Mouse (Mus musculus) midbrain, embryonic 15.5 days (tissue): ENCODE data around the gene Eps15l1. TPM values are rescaled to one million over a fixed set of nuclear protein-coding genes. Genes with fewer than 3 reads are reported as not detected.

Experiments
- ATAC-seq: fragments of 200-750 bp; cut with Nextera tagmentation; replicated peaks from 2 replicates; pipeline ENCODE4 v1.8.0; 2017; ENCODE audit warnings: moderate TSS enrichment
- H3K27ac ChIP-seq: fragments of 300-500 bp; sonication (generic); 2 replicates; pipeline ENCODE4 v1.5.1; 2015; ENCODE audit warnings: mild to moderate bottlenecking, inconsistent platforms
- H3K27me3 ChIP-seq: fragments of 300-500 bp; sonication (generic); replicated peaks from 2 replicates; pipeline ENCODE4 v1.6.1; 2015; ENCODE audit warnings: inconsistent platforms
- H3K36me3 ChIP-seq: fragments of 300-500 bp; sonication (generic); replicated peaks from 2 replicates; pipeline ENCODE4 v1.6.1; 2015; ENCODE audit warnings: inconsistent platforms
- H3K4me1 ChIP-seq: fragments of 300-500 bp; sonication (generic); 2 replicates; pipeline ENCODE4 v1.6.1; 2015; ENCODE audit warnings: inconsistent platforms
- H3K4me2 ChIP-seq: fragments of 300-500 bp; sonication (generic); 2 replicates; pipeline ENCODE4 v1.6.1; 2015; ENCODE audit warnings: inconsistent platforms, mild to moderate bottlenecking, moderate library complexity
- H3K4me3 ChIP-seq: fragments of 300-500 bp; sonication (generic); 2 replicates; pipeline ENCODE4 v1.5.1; 2015; ENCODE audit warnings: mild to moderate bottlenecking, inconsistent platforms
- H3K9ac ChIP-seq: fragments of 300-500 bp; sonication (generic); 2 replicates; pipeline ENCODE4 v1.6.1; 2015; ENCODE audit warnings: mild to moderate bottlenecking, inconsistent platforms
- H3K9me3 ChIP-seq: fragments of 300-500 bp; sonication (generic); 2 replicates; pipeline ENCODE4 v1.6.1; 2016; ENCODE audit warnings: inconsistent platforms
- WGBS: fragments of 180-500 bp; shearing (Covaris S2); methylation state at CpG from one replicate; pipeline ENCODE4 v1.1.7; 2015; ENCODE audit warnings: mixed read lengths; 5-methylcytosine and 5-hydroxymethylcytosine counted together
- polyA plus RNA-seq: library from polyadenylated mRNA; unstranded; fragments of >200 nt; fragmentation: Nextera tagmentation; extraction: Ambion mirVana; gene quantifications from 2 replicates; pipeline ENCODE4 v1.2.1, GENCODE M21; 2015

Eps15l1 gene
- polyA plus RNA-seq, 1 experiment from 2014 or later = 63.7 TPM

GRCm38 (mm10) chr8:72306913-72307312 lies 114.3 kb downstream of the Eps15l1 start:
- Histone ChIP-seq H3K27me3 (no peaks in the 10 kb centered on the region), H3K27ac (no peak overlapping the region), H3K9me3 (no peaks in the 10 kb centered on the region), H3K4me1 (no peaks in the 10 kb centered on the region), H3K9ac (no peak overlapping the region), H3K4me2 (no peak overlapping the region), H3K36me3 (no peaks in the 10 kb centered on the region), H3K4me3 (no peak overlapping the region)
- WGBS = 90% methylated on average over 5 of the region's 5 CpGs
- no peak for ATAC-seq

- Histone ChIP-seq H3K9ac (no peak within 1 kb of the TSS), H3K27me3 (no peaks in the 10 kb centered on the region), H3K27ac (no peak within 1 kb of the TSS), H3K9me3 (no peaks in the 10 kb centered on the region), H3K36me3 (no peaks in the 10 kb centered on the region), H3K4me3 (no peak within 1 kb of the TSS), H3K4me1 (no peaks in the 10 kb centered on the region), H3K4me2 (no peak within 1 kb of the TSS)
- no peak for ATAC-seq
- 77% methylated on average over 16 of the region's 16 CpGs for WGBS
Observed at GRCm38 (mm10) chr8:72305210-72305905, 115.9 kb downstream of the Eps15l1 start, which contains the start of gene Gm10282. Gene Gm10282, minus strand, starts transcription at chr8:72305260.

DNA sequence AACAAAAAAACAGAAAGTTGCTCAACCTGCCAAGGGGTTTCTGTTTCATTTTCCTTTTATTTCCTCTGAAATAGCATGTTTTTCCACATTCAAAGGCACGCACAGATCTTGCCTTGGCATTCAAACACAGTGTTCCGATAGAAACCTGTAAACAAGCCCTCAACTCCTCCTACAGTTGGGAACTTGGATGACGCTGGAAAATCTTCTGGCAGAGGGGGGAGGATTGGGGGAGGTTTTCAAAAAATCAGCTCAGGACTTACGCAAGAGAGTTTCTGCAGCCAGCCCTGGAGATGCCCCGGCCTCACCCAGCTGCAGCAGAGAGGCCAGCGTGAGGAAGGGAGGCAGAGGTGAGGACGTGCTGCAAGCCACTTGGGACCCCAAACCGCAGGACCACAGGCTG lies 117.6 kb downstream of the Eps15l1 start:
- Histone ChIP-seq H3K4me3 (no peak overlapping the region), H3K27ac (no peak overlapping the region), H3K27me3 (no peaks in the 10 kb centered on the region), H3K4me1 (no peaks in the 10 kb centered on the region), H3K9me3 (no peaks in the 10 kb centered on the region), H3K36me3 (no peaks in the 10 kb centered on the region), H3K9ac (no peak overlapping the region), H3K4me2 (no peak overlapping the region)
- ATAC-seq = no peak
- WGBS = 67% methylated on average over 8 of the region's 8 CpGs

DNA sequence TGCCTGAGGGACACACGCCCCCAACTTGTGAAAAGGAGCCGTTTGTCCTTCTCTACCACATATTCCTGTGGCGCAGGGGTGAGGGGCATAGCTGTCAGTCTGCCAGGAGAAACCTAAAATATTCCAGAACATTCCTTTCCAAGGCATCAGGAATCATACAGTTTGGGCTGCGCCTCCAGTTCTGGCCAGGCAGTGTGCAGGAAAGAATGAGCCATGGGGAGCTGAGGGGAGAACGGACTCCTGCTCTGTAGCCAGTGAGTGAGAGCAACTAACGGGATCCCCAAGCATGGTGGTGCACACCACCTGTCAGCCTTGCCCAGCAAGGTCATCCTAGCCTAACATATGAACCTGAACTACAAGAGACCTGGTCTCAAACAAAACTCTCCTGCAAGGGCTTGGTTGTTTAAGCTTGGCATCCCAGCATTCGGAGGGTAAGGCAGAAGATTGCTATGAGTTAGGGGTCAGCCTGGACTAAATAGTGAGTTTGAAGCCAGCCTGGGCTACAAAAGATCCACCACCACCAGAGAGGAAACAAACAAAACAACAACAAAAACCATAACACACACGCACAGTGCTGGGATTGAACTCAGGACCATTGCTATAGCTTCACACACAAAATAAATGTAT lies 118.2 kb downstream of the Eps15l1 start:
- Histone ChIP-seq H3K27ac (no peak overlapping the region), H3K9me3 (no peaks in the 10 kb centered on the region), H3K36me3 (no peaks in the 10 kb centered on the region), H3K9ac (no peak overlapping the region), H3K27me3 (no peaks in the 10 kb centered on the region), H3K4me1 (no peaks in the 10 kb centered on the region), H3K4me2 (no peak overlapping the region), H3K4me3 (no peak overlapping the region)
- no peak for ATAC-seq
- WGBS = 80% methylated on average over 8 of the region's 8 CpGs

- Histone ChIP-seq H3K4me2 (no peak overlapping the region), H3K36me3 (no peaks in the 10 kb centered on the region), H3K9ac (no peak overlapping the region), H3K27ac (no peak overlapping the region), H3K4me1 (no peaks in the 10 kb centered on the region), H3K9me3 (no peaks in the 10 kb centered on the region), H3K4me3 (no peak overlapping the region), H3K27me3 (no peaks in the 10 kb centered on the region)
- WGBS = 87% methylated on average over 5 of the region's 5 CpGs
- ATAC-seq = no peak
Observed at GRCm38 (mm10) chr8:72301497-72301896, 119.8 kb downstream of the Eps15l1 start.

DNA sequence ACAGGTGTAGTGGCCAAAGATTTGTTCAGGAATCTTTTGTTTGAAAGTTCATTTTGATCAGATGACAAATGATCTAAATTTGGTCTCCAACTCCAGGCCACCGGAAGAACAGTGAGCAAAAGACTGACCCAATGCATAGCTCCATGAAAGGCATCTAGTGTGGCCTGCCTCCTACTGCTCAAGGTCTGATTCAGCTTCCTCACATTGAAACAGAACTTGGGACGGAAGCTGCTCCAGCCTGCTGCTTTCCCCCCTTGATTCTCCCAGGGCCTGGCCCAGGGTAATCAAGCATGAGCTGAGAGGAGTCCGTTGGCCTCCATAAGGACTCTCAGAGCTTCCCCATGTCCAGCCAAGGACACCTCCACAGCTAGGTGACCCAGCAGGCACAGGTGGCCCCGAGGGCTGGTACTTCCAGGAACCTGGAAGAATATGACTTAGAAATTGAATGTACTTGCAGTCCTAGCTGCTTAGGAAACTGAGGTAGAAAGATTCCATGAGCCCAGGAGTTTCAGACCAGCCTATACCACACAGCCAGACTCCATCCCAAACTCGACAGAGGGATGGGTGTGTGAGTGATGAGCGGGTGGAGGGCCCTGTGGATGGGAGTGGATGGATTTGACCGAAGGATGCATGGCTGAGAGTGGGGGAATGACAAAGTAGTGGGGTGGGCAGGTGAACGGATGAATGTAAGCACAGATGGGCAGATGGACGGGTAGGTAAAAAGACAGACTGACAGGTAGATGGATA lies 120.4 kb downstream of the Eps15l1 start:
- Histone ChIP-seq H3K36me3 (no peaks in the 10 kb centered on the region), H3K4me1 (no peaks in the 10 kb centered on the region), H3K9ac (no peak overlapping the region), H3K9me3 (no peaks in the 10 kb centered on the region), H3K27me3 (no peaks in the 10 kb centered on the region), H3K27ac (no peak overlapping the region), H3K4me2 (no peak overlapping the region), H3K4me3 (no peak overlapping the region)
- ATAC-seq = no peak
- 78% methylated on average over 9 of the region's 9 CpGs for WGBS

- no peak for ATAC-seq
- H3K9ac ChIP-seq = no peak overlapping the region
- no peaks in the 10 kb centered on the region for H3K27me3 ChIP-seq
- H3K4me2 ChIP-seq = no peak overlapping the region
- H3K36me3 ChIP-seq = no peaks in the 10 kb centered on the region
- H3K4me1 ChIP-seq = no peaks in the 10 kb centered on the region
- H3K9me3 ChIP-seq = no peaks in the 10 kb centered on the region
- no peak overlapping the region for H3K4me3 ChIP-seq
- H3K27ac ChIP-seq = no peak overlapping the region
- WGBS = 78% methylated on average over 1 of the region's 1 CpGs
Observed at GRCm38 (mm10) chr8:72298928-72299327, 122.3 kb downstream of the Eps15l1 start.

- Histone ChIP-seq H3K27ac (no peak overlapping the region), H3K4me1 (no peaks in the 10 kb centered on the region), H3K36me3 (no peaks in the 10 kb centered on the region), H3K27me3 (no peaks in the 10 kb centered on the region), H3K4me3 (no peak overlapping the region), H3K9me3 (no peaks in the 10 kb centered on the region), H3K9ac (no peak overlapping the region), H3K4me2 (no peak overlapping the region)
- WGBS = 94% methylated on average over 8 of the region's 8 CpGs
- no peak for ATAC-seq
Observed at GRCm38 (mm10) chr8:72296561-72296960, 124.7 kb downstream of the Eps15l1 start.

- WGBS = 68% methylated on average over 8 of the region's 8 CpGs
- Histone ChIP-seq H3K9ac (no peak overlapping the region), H3K9me3 (no peaks in the 10 kb centered on the region), H3K4me2 (no peak overlapping the region), H3K36me3 (no peaks in the 10 kb centered on the region), H3K27me3 (no peaks in the 10 kb centered on the region), H3K4me1 (no peaks in the 10 kb centered on the region), H3K27ac (no peak overlapping the region), H3K4me3 (no peak overlapping the region)
- 0 out of 2 replicates have a peak, but pooled peaks have one; percentile 65 for ATAC-seq
Observed at GRCm38 (mm10) chr8:72295679-72296078, 125.6 kb downstream of the Eps15l1 start.

DNA sequence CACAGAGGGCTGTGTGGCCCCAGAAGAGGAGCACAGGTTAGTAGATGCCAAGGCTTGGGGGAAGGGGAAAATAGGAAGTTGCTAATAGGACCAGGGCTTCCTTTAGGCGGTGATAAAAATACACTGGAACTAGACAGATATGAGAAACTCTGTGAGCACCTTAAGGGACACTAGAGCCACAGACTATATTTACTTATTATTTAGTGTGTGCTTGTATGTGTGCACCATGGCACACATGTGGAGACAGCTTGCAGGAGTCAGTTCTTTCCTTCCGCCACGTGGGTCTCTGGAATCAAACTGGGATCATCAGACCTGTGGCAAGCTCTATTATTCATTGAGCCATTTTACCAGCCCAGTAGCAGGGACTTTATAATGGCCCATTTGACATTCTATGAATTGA lies 126.1 kb downstream of the Eps15l1 start:
- H3K4me3 ChIP-seq = no peak overlapping the region
- no peak overlapping the region for H3K27ac ChIP-seq
- WGBS = 73% methylated on average over 3 of the region's 3 CpGs
- no peak overlapping the region for H3K9ac ChIP-seq
- H3K9me3 ChIP-seq = no peaks in the 10 kb centered on the region
- no peaks in the 10 kb centered on the region for H3K36me3 ChIP-seq
- no peak for ATAC-seq
- no peaks in the 10 kb centered on the region for H3K4me1 ChIP-seq
- H3K4me2 ChIP-seq = no peak overlapping the region
- H3K27me3 ChIP-seq = no peaks in the 10 kb centered on the region

DNA sequence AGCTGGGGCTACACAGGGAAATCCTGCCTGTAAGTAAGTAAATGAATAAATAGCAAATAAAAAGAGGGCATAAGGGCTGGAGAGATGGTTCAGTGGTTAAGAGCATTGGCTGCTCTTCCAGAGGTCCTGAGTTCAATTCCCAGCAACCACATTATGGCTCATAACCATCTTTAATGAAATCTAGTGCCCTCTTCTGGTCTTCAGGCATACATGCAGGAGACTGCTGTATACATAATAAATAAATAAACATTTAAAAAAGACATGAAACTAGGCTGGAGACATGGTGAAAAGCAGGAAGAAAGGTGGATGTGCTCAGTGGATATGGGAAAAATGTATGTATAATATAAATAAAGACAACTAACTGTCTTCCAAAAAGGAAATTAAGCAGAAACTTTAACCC lies 128.0 kb downstream of the Eps15l1 start:
- Histone ChIP-seq H3K4me2 (no peak overlapping the region), H3K4me3 (no peak overlapping the region), H3K9ac (no peak overlapping the region), H3K9me3 (no peaks in the 10 kb centered on the region), H3K27me3 (no peaks in the 10 kb centered on the region), H3K4me1 (no peaks in the 10 kb centered on the region), H3K27ac (no peak overlapping the region), H3K36me3 (no peaks in the 10 kb centered on the region)
- ATAC-seq = no peak

- Histone ChIP-seq H3K27me3 (no peaks in the 10 kb centered on the region), H3K4me3 (no peak overlapping the region), H3K27ac (no peak overlapping the region), H3K9me3 (no peaks in the 10 kb centered on the region), H3K36me3 (no peaks in the 10 kb centered on the region), H3K4me1 (no peaks in the 10 kb centered on the region), H3K4me2 (no peak overlapping the region), H3K9ac (no peak overlapping the region)
- no peak for ATAC-seq
- WGBS = 70% methylated on average over 2 of the region's 2 CpGs
Observed at GRCm38 (mm10) chr8:72291104-72291503, 130.2 kb downstream of the Eps15l1 start.
